Mouse (Mus musculus) olfactory bulb, adult 2 months (tissue): ENCODE measurements around the gene Cflar.

Experiments used
- CTCF ChIP-seq: fragments of 200-500 bp; IDR thresholded peaks from 2 replicates; pipeline ENCODE4 v1.5.1; 2012; ENCODE audit warnings: low read depth, mild to moderate bottlenecking, low read length, moderate library complexity; ENCODE audit not compliant: insufficient read depth
- POLR2A ChIP-seq: fragments of 200-500 bp; IDR thresholded peaks from 2 replicates; pipeline ENCODE4 v1.6.1; 2012; ENCODE audit warnings: mild to moderate bottlenecking, low read depth, low read length, moderate library complexity; ENCODE audit not compliant: insufficient read depth

- TF ChIP-seq CTCF: no peak
- TF ChIP-seq POLR2A: no peak
These were observed 75.0 kb downstream of the Cflar start for GRCm38 (mm10) chr1:58786276-58786675.
